Mouse (Mus musculus) C2C12 (cell line): ENCODE data around the gene Carmil3. TPM values are rescaled to one million over a fixed set of nuclear protein-coding genes. Genes with fewer than 3 reads are reported as not detected.

Experiments
- H3K27me3 ChIP-seq: one replicate; pipeline ENCODE4 v1.6.1; 2011; ENCODE audit not compliant: control insufficient read depth, insufficient read depth, insufficient read length
- H3K36me3 ChIP-seq: one replicate; pipeline ENCODE4 v1.6.1; 2011; ENCODE audit not compliant: control insufficient read depth, insufficient read depth
- H3K4me3 ChIP-seq: one replicate; pipeline ENCODE4 v1.5.1; 2011; ENCODE audit warnings: mild to moderate bottlenecking, control low read depth; ENCODE audit not compliant: poor library complexity, insufficient read depth, severe bottlenecking
- H3K79me2 ChIP-seq: one replicate; pipeline ENCODE4 v1.6.1; 2011; ENCODE audit not compliant: control insufficient read depth, insufficient read depth
- H3K79me3 ChIP-seq: one replicate; pipeline ENCODE4 v1.6.1; 2011; ENCODE audit warnings: low read depth, control low read depth
- H3ac ChIP-seq: one replicate; pipeline ENCODE3; 2011; ENCODE audit warnings: low read depth; ENCODE audit not compliant: control insufficient read depth, insufficient read length
- CEBPB ChIP-seq: IDR thresholded peaks from one replicate; pipeline ENCODE4 v1.6.1; 2011; ENCODE audit warnings: low read depth, mild to moderate bottlenecking, control low read depth, moderate library complexity
- CTCF ChIP-seq: IDR thresholded peaks from one replicate; pipeline ENCODE4 v1.5.1; 2011; ENCODE audit not compliant: control insufficient read depth, insufficient read depth, insufficient read length
- FOSL1 ChIP-seq: IDR thresholded peaks from one replicate; pipeline ENCODE4 v1.8.0; 2011; ENCODE audit warnings: mild to moderate bottlenecking, low read length; ENCODE audit not compliant: poor library complexity, insufficient read depth, severe bottlenecking
- MAX ChIP-seq: IDR thresholded peaks from one replicate; pipeline ENCODE4 v1.6.1; 2011; ENCODE audit warnings: mild to moderate bottlenecking, control low read depth
- MYOD1 ChIP-seq: IDR thresholded peaks from one replicate; pipeline ENCODE4 v1.6.1; 2011; ENCODE audit warnings: low read depth; ENCODE audit not compliant: control insufficient read depth, insufficient read length
- MYOG ChIP-seq: IDR thresholded peaks from one replicate; pipeline ENCODE4 v1.6.1; 2011; ENCODE audit not compliant: control insufficient read depth, insufficient read length; ENCODE audit errors: extremely low read depth
- USF1 ChIP-seq: IDR thresholded peaks from one replicate; pipeline ENCODE4 v1.6.1; 2011; ENCODE audit warnings: low read depth, mild to moderate bottlenecking, control low read depth, moderate library complexity
- polyA plus RNA-seq: library from polyadenylated mRNA; unstranded; fragments of >200 nt; fragmentation: generic; extraction: Trizol; gene quantifications from one replicate; pipeline ENCODE4 v1.2.1, GENCODE M21; 2012; ENCODE audit warnings: missing spikeins

Carmil3 gene
- polyA plus RNA-seq, 1 experiment: 0.23 TPM

DNA sequence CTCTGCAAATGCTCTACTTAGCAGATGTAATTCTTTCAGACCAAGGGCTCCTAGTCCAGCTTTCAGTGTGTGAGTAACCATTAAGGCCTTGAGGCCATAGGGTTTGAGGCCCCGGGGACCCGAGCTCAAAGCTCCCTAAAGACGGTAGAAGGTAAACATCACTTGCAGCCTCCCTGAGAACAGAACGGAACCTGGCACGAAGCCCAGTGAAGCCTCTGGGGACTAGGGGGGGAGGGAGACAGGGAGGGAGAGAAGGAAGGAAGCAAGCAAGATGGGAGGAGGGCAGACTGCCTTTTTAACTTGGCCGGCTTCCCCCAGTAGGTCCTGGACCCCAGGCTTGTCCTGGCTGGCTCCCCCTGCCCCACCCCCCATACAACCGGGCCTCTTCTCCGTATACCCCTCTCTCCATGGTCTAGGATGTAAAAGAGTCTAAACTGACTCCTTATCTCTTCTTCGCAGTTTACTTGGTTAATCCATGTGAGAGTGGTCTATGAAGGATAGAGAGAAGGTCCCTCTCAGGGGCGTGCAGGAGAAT is 50.4 kb downstream of the Carmil3 start:
- peaks cover 20% of the 10 kb centered on the region for H3K79me2 ChIP-seq
- H3K79me3 ChIP-seq: no peaks in the 10 kb centered on the region
- H3K27me3 ChIP-seq: no peaks in the 10 kb centered on the region
- peak overlapping the region; percentile 50 for H3K4me3 ChIP-seq
- H3ac ChIP-seq: peak overlapping the region; percentile 81
- TF ChIP-seq MYOG: no peak
- peaks cover 27% of the 10 kb centered on the region for H3K36me3 ChIP-seq

DNA sequence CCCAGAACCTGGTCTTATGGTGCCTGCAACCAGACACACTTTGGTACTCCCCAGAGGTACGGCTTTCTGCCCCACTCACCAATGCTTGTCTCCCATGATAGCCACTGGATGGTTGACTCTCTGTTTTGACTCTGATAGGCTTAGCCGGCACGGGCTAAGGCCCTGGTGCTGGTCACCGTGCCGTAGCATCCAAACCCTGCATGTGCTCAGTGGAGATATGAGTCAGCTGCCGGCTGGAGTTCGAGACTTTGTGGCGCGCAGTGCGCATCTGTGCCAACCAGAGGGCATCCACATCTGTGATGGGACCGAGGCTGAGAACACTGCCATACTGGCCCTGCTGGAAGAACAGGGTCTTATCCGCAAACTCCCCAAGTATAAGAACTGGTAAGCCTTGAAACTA is 51.8 kb downstream of the Carmil3 start:
- no peak overlapping the region for H3ac ChIP-seq

DNA sequence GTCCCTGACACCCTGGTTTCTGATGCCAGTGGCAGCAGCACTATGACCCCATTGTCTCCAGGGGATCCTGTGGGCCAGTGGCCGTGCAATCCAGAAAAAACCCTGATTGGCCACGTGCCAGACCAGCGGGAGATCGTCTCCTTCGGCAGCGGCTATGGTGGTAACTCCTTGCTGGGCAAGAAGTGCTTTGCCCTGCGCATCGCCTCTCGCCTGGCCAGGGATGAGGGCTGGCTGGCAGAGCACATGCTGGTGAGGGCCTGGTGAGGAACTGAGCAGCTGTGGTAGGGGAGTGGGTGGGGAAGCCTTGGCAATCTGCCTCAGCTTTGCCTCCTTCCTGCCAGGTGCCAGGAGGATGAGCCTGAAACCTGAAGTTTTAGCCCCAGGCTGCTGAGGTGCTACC is 53.9 kb downstream of the Carmil3 start:
- H3K36me3 ChIP-seq: peaks cover 53% of the 10 kb centered on the region
- no peaks in the 10 kb centered on the region for H3K79me3 ChIP-seq

More for the DNA sequence above, 51.8 kb downstream of the Carmil3 start:
- peaks cover 20% of the 10 kb centered on the region for H3K79me2 ChIP-seq
- H3K79me3 ChIP-seq: no peaks in the 10 kb centered on the region
- no peak for TF ChIP-seq USF1
- no peak for TF ChIP-seq CEBPB
- no peak overlapping the region for H3K4me3 ChIP-seq
- H3K27me3 ChIP-seq: no peaks in the 10 kb centered on the region
- H3K36me3 ChIP-seq: peaks cover 34% of the 10 kb centered on the region

DNA sequence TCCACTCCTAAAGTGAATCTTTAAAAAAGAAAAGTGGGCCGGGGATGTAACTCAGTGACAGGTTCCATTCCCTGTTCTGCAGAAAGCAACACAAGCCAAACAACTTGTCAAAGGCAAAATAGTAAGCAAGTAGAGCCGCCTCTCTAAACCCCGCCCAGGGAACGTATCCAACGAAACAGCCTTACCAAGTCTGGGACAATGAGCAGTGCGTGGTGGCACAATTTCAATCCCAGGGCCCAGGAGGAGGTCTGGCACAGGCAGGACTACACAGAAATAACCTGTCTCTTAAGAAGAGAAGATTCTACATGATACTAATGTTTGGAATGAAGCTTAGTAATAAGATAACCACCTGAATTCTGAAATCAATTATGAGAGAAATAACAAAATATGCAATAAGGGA is 59.7 kb downstream of the Carmil3 start:
- TF ChIP-seq CEBPB (no peak), FOSL1 (no peak), MAX (no peak), CTCF (no peak), USF1 (no peak), MYOG (no peak), MYOD1 (no peak)
- Histone ChIP-seq H3K27me3 (no peaks in the 10 kb centered on the region), H3K79me3 (no peaks in the 10 kb centered on the region), H3ac (no peak overlapping the region), H3K4me3 (no peak overlapping the region), H3K36me3 (peaks cover 44% of the 10 kb centered on the region), H3K79me2 (no peaks in the 10 kb centered on the region)

More for the DNA sequence above, 53.9 kb downstream of the Carmil3 start:
- Histone ChIP-seq H3ac (no peak overlapping the region), H3K27me3 (no peaks in the 10 kb centered on the region), H3K4me3 (no peak overlapping the region), H3K79me2 (peaks cover 20% of the 10 kb centered on the region)
- TF ChIP-seq FOSL1 (no peak), MAX (no peak), CEBPB (no peak), CTCF (no peak), MYOG (no peak), MYOD1 (no peak), USF1 (no peak)

DNA sequence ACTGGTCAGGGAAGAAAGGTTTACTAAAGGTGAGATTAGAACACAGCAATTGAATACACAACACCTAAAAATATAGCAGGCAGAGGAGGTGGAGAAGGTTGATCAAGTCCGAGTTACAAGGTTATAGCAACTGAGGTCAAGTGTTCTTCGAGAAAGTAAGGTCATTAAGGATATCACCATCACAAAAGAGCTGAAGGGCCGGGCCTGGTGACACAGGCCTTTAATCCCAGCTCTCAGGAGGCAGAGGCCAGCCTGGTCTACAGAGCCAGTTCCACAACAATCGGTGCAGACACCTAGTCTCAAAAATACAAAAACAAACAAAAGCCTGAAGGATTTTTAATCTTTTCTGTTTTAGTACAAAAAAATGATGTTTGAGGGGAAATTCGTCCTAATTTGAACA is 60.9 kb downstream of the Carmil3 start:
- no peaks in the 10 kb centered on the region for H3K79me2 ChIP-seq
- H3K4me3 ChIP-seq: no peak overlapping the region
- no peaks in the 10 kb centered on the region for H3K79me3 ChIP-seq
- H3K27me3 ChIP-seq: no peaks in the 10 kb centered on the region
- peaks cover 34% of the 10 kb centered on the region for H3K36me3 ChIP-seq
- no peak for TF ChIP-seq CTCF
- TF ChIP-seq USF1: no peak
- TF ChIP-seq FOSL1: no peak
- no peak for TF ChIP-seq MYOD1
- TF ChIP-seq MYOG: no peak
- no peak for TF ChIP-seq MAX
- TF ChIP-seq CEBPB: no peak
- no peak overlapping the region for H3ac ChIP-seq

DNA sequence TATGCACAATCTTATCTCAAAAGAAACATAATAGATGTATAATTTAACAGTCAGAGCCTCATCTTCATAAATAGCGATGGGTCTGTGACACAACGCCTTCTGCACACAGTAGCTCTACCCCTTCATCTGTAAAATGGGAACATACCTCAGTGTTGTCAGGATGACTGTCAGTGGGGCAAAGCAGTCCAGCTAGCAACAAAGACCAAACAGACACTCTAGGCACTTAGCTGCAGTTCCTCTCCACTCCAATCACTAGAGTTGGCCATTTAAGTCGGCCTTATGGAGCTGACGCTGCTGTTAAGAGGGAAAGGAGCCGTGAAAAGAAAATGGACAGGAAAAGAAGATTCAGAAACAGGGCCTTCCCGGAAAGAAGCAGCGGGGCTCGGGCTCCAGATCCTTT is 61.3 kb downstream of the Carmil3 start:
- no peak overlapping the region for H3ac ChIP-seq
- H3K79me3 ChIP-seq: no peaks in the 10 kb centered on the region
- H3K27me3 ChIP-seq: no peaks in the 10 kb centered on the region
- TF ChIP-seq MYOD1 (no peak), CEBPB (no peak), USF1 (no peak), MYOG (no peak), MAX (no peak), FOSL1 (no peak), CTCF (no peak)
- H3K36me3 ChIP-seq: peaks cover 34% of the 10 kb centered on the region
- no peaks in the 10 kb centered on the region for H3K79me2 ChIP-seq
- no peak overlapping the region for H3K4me3 ChIP-seq
